Mouse (Mus musculus) limb, embryonic 10.5 days (tissue): ENCODE results near the gene Htr5a. TPM values are rescaled to one million over a fixed set of nuclear protein-coding genes. Genes with fewer than 3 reads are reported as not detected.

ENCODE experiments used
- DNase-seq: peaks from one replicate; pipeline ENCODE4 v3.0.0-alpha.2; 2017; ENCODE audit warnings: low spot score
- H3K27ac ChIP-seq: fragments of 300-500 bp; sonication (generic); 2 replicates; pipeline ENCODE4 v1.5.1; 2016; ENCODE audit warnings: mild to moderate bottlenecking
- H3K27me3 ChIP-seq: fragments of 300-500 bp; sonication (generic); 2 replicates; pipeline ENCODE4 v1.6.1; 2016; ENCODE audit warnings: low read depth, mild to moderate bottlenecking; ENCODE audit not compliant: poor library complexity, severe bottlenecking
- H3K36me3 ChIP-seq: fragments of 300-500 bp; sonication (generic); 2 replicates; pipeline ENCODE4 v1.6.1; 2016; ENCODE audit warnings: mild to moderate bottlenecking, moderate library complexity
- H3K4me1 ChIP-seq: fragments of 300-500 bp; sonication (generic); 2 replicates; pipeline ENCODE4 v1.6.1; 2016
- H3K4me3 ChIP-seq: fragments of 300-500 bp; sonication (generic); 2 replicates; pipeline ENCODE4 v1.5.1; 2016; ENCODE audit warnings: mild to moderate bottlenecking, moderate library complexity
- H3K9me3 ChIP-seq: fragments of 300-500 bp; sonication (generic); replicated peaks from 2 replicates; pipeline ENCODE4 v1.6.1; 2016; ENCODE audit warnings: mild to moderate bottlenecking
- WGBS: fragments of 180-500 bp; shearing (Covaris S2); methylation state at CpG from one replicate; pipeline ENCODE4 v1.1.7; 2016; 5-methylcytosine and 5-hydroxymethylcytosine counted together
- polyA plus RNA-seq: library from polyadenylated mRNA; unstranded; fragments of >200 nt; fragmentation: Nextera tagmentation; extraction: Ambion mirVana; gene quantifications from 2 replicates; pipeline ENCODE4 v1.2.1, GENCODE M21; 2016

Gene Htr5a
- polyA plus RNA-seq, 1 experiment from 2014 or later: not detected

- Histone ChIP-seq H3K4me3 (no peak overlapping the region), H3K27ac (no peak overlapping the region), H3K36me3 (no peaks in the 10 kb centered on the region), H3K27me3 (no peaks in the 10 kb centered on the region), H3K9me3 (no peaks in the 10 kb centered on the region), H3K4me1 (no peaks in the 10 kb centered on the region)
- no peak for DNase-seq
- 76% methylated on average over 2 of the region's 2 CpGs for WGBS
Measured at GRCm38 (mm10) chr5:27855726-27856125, 13.8 kb downstream of the Htr5a start.

- no peak overlapping the region for H3K4me3 ChIP-seq
- WGBS: 75% methylated on average over 8 of the region's 8 CpGs
- H3K27me3 ChIP-seq: no peaks in the 10 kb centered on the region
- no peaks in the 10 kb centered on the region for H3K4me1 ChIP-seq
- no peak for DNase-seq
- no peaks in the 10 kb centered on the region for H3K9me3 ChIP-seq
- no peaks in the 10 kb centered on the region for H3K36me3 ChIP-seq
- H3K27ac ChIP-seq: no peak overlapping the region
Measured at GRCm38 (mm10) chr5:27873240-27874082, 31.5 kb downstream of the Htr5a start.

GRCm38 (mm10) chr5:27874211-27874610 lies 32.3 kb downstream of the Htr5a start:
- DNase-seq: no peak
- H3K27ac ChIP-seq: no peak overlapping the region
- H3K9me3 ChIP-seq: no peaks in the 10 kb centered on the region
- WGBS: 88% methylated on average over 5 of the region's 5 CpGs
- no peak overlapping the region for H3K4me3 ChIP-seq
- no peaks in the 10 kb centered on the region for H3K36me3 ChIP-seq
- no peaks in the 10 kb centered on the region for H3K4me1 ChIP-seq
- H3K27me3 ChIP-seq: no peaks in the 10 kb centered on the region

DNA sequence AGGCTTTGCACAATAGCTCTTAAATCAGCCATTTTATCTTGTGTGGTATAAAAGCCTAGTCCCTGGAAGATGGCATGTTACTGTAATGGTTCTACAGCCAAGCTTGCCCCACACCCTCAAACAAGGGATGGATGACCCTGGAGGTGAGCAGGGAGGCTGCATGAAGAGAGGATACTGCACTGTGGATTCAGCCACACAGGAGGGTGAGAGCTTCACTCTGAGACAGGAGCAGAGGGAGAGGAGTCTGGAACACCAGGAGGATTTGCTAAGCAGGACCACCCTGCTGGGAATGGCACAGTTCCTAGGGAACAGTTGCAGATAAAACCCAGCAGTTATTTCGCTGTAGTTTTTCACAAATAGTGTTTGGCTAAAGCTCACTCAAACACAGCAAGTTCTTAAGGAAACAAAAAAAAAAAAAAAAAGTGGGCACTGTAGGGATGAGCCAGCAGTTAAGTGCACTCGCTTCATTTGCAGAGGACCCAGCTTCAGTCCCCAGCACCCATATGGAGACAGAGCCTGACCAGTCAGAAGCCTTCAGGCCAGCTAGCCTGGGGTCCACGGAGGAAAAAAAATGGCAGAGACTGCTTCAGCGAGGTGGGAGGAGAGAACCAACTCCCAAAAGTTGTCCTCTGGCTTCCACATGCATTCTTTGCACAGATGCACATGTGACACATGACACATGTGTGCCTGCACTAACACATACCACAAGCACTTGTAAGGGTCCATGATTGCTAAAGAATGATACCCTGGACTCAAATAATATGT lies 33.6 kb downstream of the Htr5a start:
- H3K4me1 ChIP-seq: peaks cover 2% of the 10 kb centered on the region; the same call in 1 of the 2 replicates
- no peak overlapping the region for H3K27ac ChIP-seq
- H3K4me3 ChIP-seq: no peak overlapping the region
- no peaks in the 10 kb centered on the region for H3K9me3 ChIP-seq
- no peak for DNase-seq
- H3K36me3 ChIP-seq: no peaks in the 10 kb centered on the region
- WGBS: 73% methylated on average over 4 of the region's 4 CpGs
- H3K27me3 ChIP-seq: no peaks in the 10 kb centered on the region

GRCm38 (mm10) chr5:27878356-27878755 lies 36.4 kb downstream of the Htr5a start:
- H3K4me1 ChIP-seq: peaks cover 2% of the 10 kb centered on the region; the same call in 1 of the 2 replicates
- no peak overlapping the region for H3K27ac ChIP-seq
- DNase-seq: no peak
- H3K36me3 ChIP-seq: no peaks in the 10 kb centered on the region
- H3K4me3 ChIP-seq: no peak overlapping the region
- no peaks in the 10 kb centered on the region for H3K27me3 ChIP-seq
- H3K9me3 ChIP-seq: no peaks in the 10 kb centered on the region
- WGBS: 84% methylated on average over 5 of the region's 5 CpGs

GRCm38 (mm10) chr5:27879726-27880125 lies 37.8 kb downstream of the Htr5a start:
- H3K9me3 ChIP-seq: no peaks in the 10 kb centered on the region
- H3K27ac ChIP-seq: no peak overlapping the region
- H3K4me1 ChIP-seq: peaks cover 2% of the 10 kb centered on the region; the same call in 1 of the 2 replicates
- 98% methylated on average over 3 of the region's 3 CpGs for WGBS
- H3K36me3 ChIP-seq: no peaks in the 10 kb centered on the region
- no peaks in the 10 kb centered on the region for H3K27me3 ChIP-seq
- no peak overlapping the region for H3K4me3 ChIP-seq
- DNase-seq: no peak

DNA sequence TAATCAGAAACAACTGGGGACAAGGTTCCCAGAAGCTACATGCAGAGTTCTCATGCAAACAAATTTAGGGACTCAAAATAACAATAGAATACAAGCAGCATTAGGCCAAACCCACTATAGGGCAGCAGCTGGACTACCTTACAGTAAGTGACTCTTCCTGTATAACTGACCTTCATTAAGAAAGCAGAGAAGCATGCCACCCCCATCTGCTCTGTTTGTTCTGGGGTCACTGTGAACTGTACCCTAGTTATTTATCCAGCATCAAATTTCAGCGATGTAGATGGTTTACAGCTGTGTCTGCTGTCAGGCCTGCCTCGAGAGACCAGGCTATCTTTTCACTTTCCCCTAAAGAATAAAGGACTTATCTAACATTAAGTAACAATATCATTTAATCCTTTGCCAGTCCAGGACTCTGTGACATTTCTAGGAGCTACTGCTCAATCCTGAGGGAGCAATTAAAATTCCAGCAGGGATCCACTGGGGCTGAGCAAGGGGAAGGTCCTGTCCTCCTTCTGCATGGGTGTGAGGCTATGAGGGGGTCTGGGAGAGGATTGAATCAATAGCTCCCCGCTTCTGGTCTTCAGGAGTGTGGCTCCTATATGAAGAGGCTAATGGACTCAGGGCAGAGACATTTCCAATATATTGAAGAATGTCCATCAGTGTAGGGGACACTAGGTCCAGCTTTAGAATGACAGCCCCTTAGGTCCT lies 38.5 kb downstream of the Htr5a start:
- Histone ChIP-seq H3K27me3 (no peaks in the 10 kb centered on the region), H3K9me3 (no peaks in the 10 kb centered on the region), H3K36me3 (no peaks in the 10 kb centered on the region), H3K4me3 (no peak overlapping the region), H3K4me1 (peaks cover 2% of the 10 kb centered on the region; the same call in 1 of the 2 replicates), H3K27ac (no peak overlapping the region)
- no peak for DNase-seq
- WGBS: 61% methylated on average over 3 of the region's 3 CpGs

- 88% methylated on average over 2 of the region's 2 CpGs for WGBS
- no peaks in the 10 kb centered on the region for H3K27me3 ChIP-seq
- H3K9me3 ChIP-seq: no peaks in the 10 kb centered on the region
- DNase-seq: no peak
- no peak overlapping the region for H3K27ac ChIP-seq
- peaks cover 2% of the 10 kb centered on the region; the same call in 1 of the 2 replicates for H3K4me1 ChIP-seq
- no peaks in the 10 kb centered on the region for H3K36me3 ChIP-seq
- H3K4me3 ChIP-seq: no peak overlapping the region
Measured at GRCm38 (mm10) chr5:27881261-27881660, 39.3 kb downstream of the Htr5a start.

DNA sequence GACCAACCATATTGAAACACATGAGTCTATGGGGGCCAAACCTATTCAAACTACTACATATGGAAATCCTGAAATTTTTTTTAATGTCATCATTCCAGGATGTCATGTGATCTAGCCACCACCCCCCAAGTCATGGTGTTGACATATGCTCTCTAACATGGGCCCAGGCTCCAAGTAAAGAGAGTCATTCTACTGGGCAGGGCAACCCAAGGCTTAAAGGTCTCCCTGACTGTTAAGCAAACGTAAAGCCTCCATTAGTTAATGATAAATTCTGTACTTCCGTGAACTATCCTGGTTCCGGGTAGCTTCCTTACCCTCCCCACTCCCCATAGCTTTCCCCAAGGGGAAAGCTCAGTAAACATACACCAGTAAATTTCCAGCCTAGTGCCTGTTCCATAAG lies 46.1 kb downstream of the Htr5a start:
- H3K4me1 ChIP-seq: no peaks in the 10 kb centered on the region
- WGBS: 90% methylated on average over 3 of the region's 3 CpGs
- no peak overlapping the region for H3K27ac ChIP-seq
- H3K36me3 ChIP-seq: no peaks in the 10 kb centered on the region
- no peaks in the 10 kb centered on the region for H3K27me3 ChIP-seq
- no peak overlapping the region for H3K4me3 ChIP-seq
- H3K9me3 ChIP-seq: no peaks in the 10 kb centered on the region
- DNase-seq: no peak

- Histone ChIP-seq H3K9me3 (no peaks in the 10 kb centered on the region), H3K4me1 (no peaks in the 10 kb centered on the region), H3K27ac (no peak overlapping the region), H3K36me3 (no peaks in the 10 kb centered on the region), H3K4me3 (no peak overlapping the region), H3K27me3 (no peaks in the 10 kb centered on the region)
- no peak for DNase-seq
- WGBS: 88% methylated on average over 3 of the region's 3 CpGs
Measured at GRCm38 (mm10) chr5:27895961-27896360, 54.0 kb downstream of the Htr5a start.

DNA sequence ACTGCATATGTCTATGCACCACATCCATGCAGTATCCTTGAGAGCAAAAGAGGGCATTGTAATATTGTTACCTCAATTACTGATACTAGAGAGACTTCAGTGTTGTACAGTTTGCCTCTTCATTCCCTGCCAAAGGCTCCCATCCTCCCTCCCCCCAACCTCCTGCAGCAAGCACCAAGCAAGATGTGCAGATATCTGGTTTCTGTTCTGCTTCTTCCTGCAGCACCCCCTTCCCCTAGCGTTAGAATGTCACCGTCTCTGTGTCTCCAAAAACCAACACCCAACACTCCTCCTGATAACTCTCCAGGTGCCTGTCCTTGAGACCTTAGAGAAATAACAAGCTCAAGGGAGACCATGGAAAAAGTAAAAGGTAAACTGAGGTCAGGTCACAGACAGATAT lies 57.8 kb downstream of the Htr5a start:
- Histone ChIP-seq H3K27ac (no peak overlapping the region), H3K36me3 (no peaks in the 10 kb centered on the region), H3K27me3 (no peaks in the 10 kb centered on the region), H3K9me3 (no peaks in the 10 kb centered on the region), H3K4me3 (no peak overlapping the region), H3K4me1 (no peaks in the 10 kb centered on the region)
- 77% methylated on average over 2 of the region's 2 CpGs for WGBS
- no peak for DNase-seq

DNA sequence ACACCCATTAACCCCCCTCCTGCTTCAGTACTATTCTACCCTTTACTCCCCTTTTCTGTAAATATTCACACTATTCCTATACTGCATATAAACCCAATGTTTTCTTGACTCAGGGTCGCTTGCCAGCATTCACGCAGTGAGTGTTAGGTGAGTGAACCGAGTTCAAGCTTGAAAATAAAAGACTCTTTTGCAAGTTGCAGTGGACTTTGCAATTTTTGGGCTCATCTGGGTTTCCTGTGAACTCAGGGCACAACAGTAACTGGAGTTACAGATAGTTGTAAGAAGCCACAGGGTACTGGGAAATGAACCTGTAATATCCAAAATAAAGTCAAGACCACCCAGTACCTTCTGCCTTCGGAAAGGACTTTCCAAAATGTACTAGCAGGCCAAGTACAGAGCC lies 58.2 kb downstream of the Htr5a start:
- no peak overlapping the region for H3K4me3 ChIP-seq
- DNase-seq: no peak
- no peaks in the 10 kb centered on the region for H3K9me3 ChIP-seq
- 87% methylated on average over 4 of the region's 4 CpGs for WGBS
- H3K4me1 ChIP-seq: no peaks in the 10 kb centered on the region
- no peak overlapping the region for H3K27ac ChIP-seq
- no peaks in the 10 kb centered on the region for H3K36me3 ChIP-seq
- H3K27me3 ChIP-seq: no peaks in the 10 kb centered on the region
